In genomic region chr11:116850833-116851477, GRCm38 (mm10) we compare ENCODE assay signal across 9 mouse cellular contexts. TPM values are rescaled to one million over a fixed set of nuclear protein-coding genes. Genes with fewer than 3 reads are reported as not detected.
DNase-seq lines count a peak whose midpoint lies in the region; ATAC-seq and TF ChIP-seq lines count a peak whose summit lies in the region.
"Had no signal": no experiment of that assay in that cellular context is flagged by ENCODE, and none has a peak within 500 bp of the region (broad histone marks: within the 10 kb centered on the region; RNA-seq: fewer than 3 reads in every experiment).

No protein-coding gene starts in this region.

- H3K27ac ChIP-seq in neural tube, embryonic 11.5 days (ENCODE audit: low read depth, low read length) = no peak overlapping the region
- H3K27ac ChIP-seq in liver, embryonic 12.5 days = peak overlapping the region; percentile 99
- no peak overlapping the region for H3K27ac ChIP-seq in cerebellum, adult 2 months (ENCODE audit: insufficient read depth, low read length)

- H3K4me1 ChIP-seq in neural tube, embryonic 11.5 days (ENCODE audit: control insufficient read depth, insufficient read depth, low read length) = peaks cover 16% of the 10 kb centered on the region
- H3K4me1 ChIP-seq in liver, embryonic 12.5 days = peaks cover 55% of the 10 kb centered on the region
- H3K4me1 ChIP-seq in cerebellum, adult 2 months (ENCODE audit: control insufficient read depth, insufficient read depth, low read length) = no peaks in the 10 kb centered on the region; the same call in 1 of the 2 replicates

- H3K9ac ChIP-seq in neural tube, embryonic 11.5 days (ENCODE audit: low read length) = peak overlapping the region; percentile 97
- peak overlapping the region; percentile 99 for H3K9ac ChIP-seq in liver, embryonic 12.5 days

- WGBS in neural tube, embryonic 11.5 days = 52% methylated on average over 6 of the region's 6 CpGs
- 23% methylated on average over 6 of the region's 6 CpGs for WGBS in liver, embryonic 12.5 days (ENCODE audit: insufficient replicate concordance)
- whole genome bisulfite sequencing in cerebellum, adult 2 months = 10% methylated on average over 6 of the region's 6 CpGs

- peak; percentile 29 for DNase-seq in CD4-positive, CD25-positive, alpha-beta regulatory T cell, adult 2 months (ENCODE audit: low read depth, low spot score)
- DNase-seq in neural tube, embryonic 11.5 days (ENCODE audit: low spot score) = no peak
- DNase-seq in neural tube, embryonic 10.5 days (ENCODE audit: extremely low spot score, low spot score) = no peak
- no peak for DNase-seq in ovary, postnatal 36 days (ENCODE audit: low spot score)
- DNase-seq in cerebellum, adult 2 months = no peak
- no peak for DNase-seq in urinary bladder, adult 18-20 months (ENCODE audit: low spot score in 2 of 2)
- DNase-seq: cerebellum, adult 8-10 months had no signal

- peak overlapping the region; percentile 73 for H3K4me3 ChIP-seq in neural tube, embryonic 11.5 days (ENCODE audit: low read depth, low read length)
- H3K4me3 ChIP-seq in liver, embryonic 12.5 days = peak overlapping the region; percentile 99
- H3K4me3 ChIP-seq in cerebellum, adult 2 months (replicated peaks; ENCODE audit: insufficient read depth, low read depth, low read length) = no peak overlapping the region

- no peak for TF ChIP-seq CTCF in cerebellum, adult 2 months (IDR thresholded peaks at IDR 0.05; ENCODE audit: borderline replicate concordance, insufficient read depth, low read depth, low read length)

- no peaks in the 10 kb centered on the region for H3K36me3 ChIP-seq in neural tube, embryonic 11.5 days (ENCODE audit: control insufficient read depth, insufficient read depth, low read length)
- H3K36me3 ChIP-seq in liver, embryonic 12.5 days = peaks cover 60% of the 10 kb centered on the region

- TF ChIP-seq POLR2A in cerebellum, adult 2 months (IDR thresholded peaks at IDR 0.05; ENCODE audit: borderline replicate concordance, insufficient read depth, low read length) = no peak

- no peaks in the 10 kb centered on the region for H3K9me3 ChIP-seq in neural tube, embryonic 11.5 days (ENCODE audit: control insufficient read depth, low read length)
- no peaks in the 10 kb centered on the region for H3K9me3 ChIP-seq in liver, embryonic 12.5 days (replicated peaks)

- H3K27me3 ChIP-seq in neural tube, embryonic 11.5 days (ENCODE audit: control insufficient read depth, insufficient read depth, low read length) = no peaks in the 10 kb centered on the region
- H3K27me3 ChIP-seq in liver, embryonic 12.5 days (replicated peaks) = no peaks in the 10 kb centered on the region
- no peaks in the 10 kb centered on the region for H3K27me3 ChIP-seq in cerebellum, adult 2 months (ENCODE audit: control insufficient read depth, insufficient read depth, low read length)

- peak overlapping the region; percentile 87 for H3K4me2 ChIP-seq in neural tube, embryonic 11.5 days (ENCODE audit: low read depth)
- H3K4me2 ChIP-seq in liver, embryonic 12.5 days = peak overlapping the region; percentile 91

- no peak for ATAC-seq in CD4-positive, CD25-positive, alpha-beta regulatory T cell, adult 4 months
- no peak for ATAC-seq in neural tube, embryonic 11.5 days (ENCODE audit: insufficient read depth, low FRiP score, low TSS enrichment)
- no peak for ATAC-seq in liver, embryonic 12.5 days

RNA-seq across cellular contexts. Expression of gene Mfsd11, which starts 1.3 kb away (rescaled TPM):
- 10 to 100 TPM; 30.0 to 32.9 TPM for polyA plus RNA-seq in CD4-positive, CD25-positive, alpha-beta regulatory T cell, adult 4 months (2017; shearing (Covaris generic))
- 33.2 and 41.1 TPM in 2 replicates for polyA plus RNA-seq in neural tube, embryonic 11.5 days (2014; fragmentation: Nextera tagmentation; extraction: Ambion mirVana)
- polyA plus RNA-seq in liver, embryonic 12.5 days (2016; fragmentation: Nextera tagmentation; extraction: Ambion mirVana) = 13.6 and 15.0 TPM in 2 replicates
- polyA plus RNA-seq in cerebellum, adult 2 months (2012; rRNA removed) = 33.0 and 34.2 TPM in 2 replicates

RNA-seq across cellular contexts. Expression of gene Srsf2, which starts 1.9 kb away (rescaled TPM):
- polyA plus RNA-seq in CD4-positive, CD25-positive, alpha-beta regulatory T cell, adult 4 months (2017; shearing (Covaris generic)) = 100 to 1,000 TPM; 543 to 659 TPM
- 917 and 938 TPM in 2 replicates for polyA plus RNA-seq in neural tube, embryonic 11.5 days (2014; fragmentation: Nextera tagmentation; extraction: Ambion mirVana)
- polyA plus RNA-seq in liver, embryonic 12.5 days (2016; fragmentation: Nextera tagmentation; extraction: Ambion mirVana) = 801 and 808 TPM in 2 replicates
- 361 and 389 TPM in 2 replicates for polyA plus RNA-seq in cerebellum, adult 2 months (2012; rRNA removed)

RNA-seq across cellular contexts. Expression of gene Jmjd6, which starts 7.7 kb away (rescaled TPM):
- polyA plus RNA-seq in CD4-positive, CD25-positive, alpha-beta regulatory T cell, adult 4 months (2017; shearing (Covaris generic)) = 10 to 100 TPM; 48.1 to 62.6 TPM
- 86.0 and 88.4 TPM in 2 replicates for polyA plus RNA-seq in neural tube, embryonic 11.5 days (2014; fragmentation: Nextera tagmentation; extraction: Ambion mirVana)
- 58.2 and 61.6 TPM in 2 replicates for polyA plus RNA-seq in liver, embryonic 12.5 days (2016; fragmentation: Nextera tagmentation; extraction: Ambion mirVana)
- 33.0 and 34.8 TPM in 2 replicates for polyA plus RNA-seq in cerebellum, adult 2 months (2012; rRNA removed)

RNA-seq across cellular contexts. Expression of gene Mettl23, which starts 7.9 kb away (rescaled TPM):
- 100 to 1,000 TPM; 161 to 189 TPM for polyA plus RNA-seq in CD4-positive, CD25-positive, alpha-beta regulatory T cell, adult 4 months (2017; shearing (Covaris generic))
- 61.2 and 63.6 TPM in 2 replicates for polyA plus RNA-seq in neural tube, embryonic 11.5 days (2014; fragmentation: Nextera tagmentation; extraction: Ambion mirVana)
- 47.6 and 49.5 TPM in 2 replicates for polyA plus RNA-seq in liver, embryonic 12.5 days (2016; fragmentation: Nextera tagmentation; extraction: Ambion mirVana)
- polyA plus RNA-seq in cerebellum, adult 2 months (2012; rRNA removed) = 27.3 and 27.8 TPM in 2 replicates

RNA-seq across cellular contexts. Expression of gene Mxra7, which starts 23.1 kb away (rescaled TPM):
- not detected for polyA plus RNA-seq in CD4-positive, CD25-positive, alpha-beta regulatory T cell, adult 4 months (2017; shearing (Covaris generic))
- polyA plus RNA-seq in neural tube, embryonic 11.5 days (2014; fragmentation: Nextera tagmentation; extraction: Ambion mirVana) = 46.0 and 51.1 TPM in 2 replicates
- 6.9 and 7.2 TPM in 2 replicates for polyA plus RNA-seq in liver, embryonic 12.5 days (2016; fragmentation: Nextera tagmentation; extraction: Ambion mirVana)
- 18.1 and 20.9 TPM in 2 replicates for polyA plus RNA-seq in cerebellum, adult 2 months (2012; rRNA removed)
